Comparison of ENCODE assay signal across 11 mouse cellular contexts in genomic region chr17:47866037-47866436, GRCm38 (mm10). TPM values are rescaled to one million over a fixed set of nuclear protein-coding genes. Genes with fewer than 3 reads are reported as not detected.
DNase-seq lines count a peak whose midpoint lies in the region; ATAC-seq and TF ChIP-seq lines count a peak whose summit lies in the region.
"Had no signal": no experiment of that assay in that cellular context is flagged by ENCODE, and none has a peak within 500 bp of the region (broad histone marks: within the 10 kb centered on the region; RNA-seq: fewer than 3 reads in every experiment).

No protein-coding gene starts in this region.

- no peaks in the 10 kb centered on the region for H3K9me3 ChIP-seq in hindbrain, postnatal 0 days (ENCODE audit: low read length)
- no peaks in the 10 kb centered on the region for H3K9me3 ChIP-seq in hindbrain, embryonic 14.5 days (ENCODE audit: control insufficient read depth, low read length)
- no peaks in the 10 kb centered on the region for H3K9me3 ChIP-seq in ES-Bruce4 (replicated peaks; ENCODE audit: control insufficient read depth, insufficient read depth, low read length, poor library complexity, severe bottlenecking)
- H3K9me3 ChIP-seq: limb, embryonic 13.5 days had no signal

- 0 out of 2 replicates have a peak, but pooled peaks have one; percentile 7 for TF ChIP-seq EP300 in ES-Bruce4 (IDR thresholded peaks at IDR 0.05; ENCODE audit: insufficient read depth, low read depth, low read length)

- H3K4me3 ChIP-seq in hindbrain, postnatal 0 days (ENCODE audit: low read length): no peak overlapping the region
- H3K4me3 ChIP-seq in hindbrain, embryonic 14.5 days (replicated peaks; ENCODE audit: low read length): no peak overlapping the region
- no peak overlapping the region for H3K4me3 ChIP-seq in ES-Bruce4 (ENCODE audit: low read depth, low read length)
- H3K4me3 ChIP-seq in cortical plate, adult 2 months (ENCODE audit: insufficient read depth, low read length): no peak overlapping the region
- H3K4me3 ChIP-seq in layer of hippocampus, adult 2 months: no peak overlapping the region
- H3K4me3 ChIP-seq: limb, embryonic 13.5 days had no signal

- no peak for TF ChIP-seq POLR2A in ES-Bruce4 (IDR thresholded peaks at IDR 0.05; ENCODE audit: insufficient read depth, low read length)
- TF ChIP-seq POLR2A in cortical plate, adult 2 months (IDR thresholded peaks at IDR 0.05; ENCODE audit: extremely low read depth, insufficient read depth, low read length): 0 out of 2 replicates have a peak, but pooled peaks have one; percentile 20

- H3K4me1 ChIP-seq in hindbrain, postnatal 0 days (ENCODE audit: insufficient read depth, low read length): no peaks in the 10 kb centered on the region
- no peaks in the 10 kb centered on the region for H3K4me1 ChIP-seq in hindbrain, embryonic 14.5 days (replicated peaks; ENCODE audit: control insufficient read depth, insufficient read depth, low read length)
- peaks cover 3% of the 10 kb centered on the region for H3K4me1 ChIP-seq in ES-Bruce4 (ENCODE audit: control insufficient read depth, insufficient read depth, low read length)
- no peaks in the 10 kb centered on the region for H3K4me1 ChIP-seq in cortical plate, adult 2 months (ENCODE audit: control insufficient read depth, insufficient read depth, low read length)

- H3K27ac ChIP-seq in hindbrain, postnatal 0 days: no peak overlapping the region
- no peak overlapping the region for H3K27ac ChIP-seq in hindbrain, embryonic 14.5 days
- no peak overlapping the region for H3K27ac ChIP-seq in ES-Bruce4 (ENCODE audit: insufficient read depth, low read length)
- H3K27ac ChIP-seq in cortical plate, adult 2 months (ENCODE audit: insufficient read depth, low read length): no peak overlapping the region
- H3K27ac ChIP-seq in layer of hippocampus, adult 2 months: no peak overlapping the region
- H3K27ac ChIP-seq: limb, embryonic 13.5 days had no signal

- H3K36me3 ChIP-seq in hindbrain, postnatal 0 days (ENCODE audit: insufficient read depth, low read length): peaks cover 30% of the 10 kb centered on the region; the same call in 1 of the 2 replicates
- peaks cover 31% of the 10 kb centered on the region for H3K36me3 ChIP-seq in hindbrain, embryonic 14.5 days (replicated peaks; ENCODE audit: control insufficient read depth, insufficient read depth)
- peaks cover 4% of the 10 kb centered on the region for H3K36me3 ChIP-seq in ES-Bruce4 (ENCODE audit: control insufficient read depth, insufficient read depth, low read length, poor library complexity, severe bottlenecking)

- DNase-seq in hindbrain, postnatal 0 days (ENCODE audit: low spot score): peak; percentile 50
- no peak for DNase-seq in hindbrain, embryonic 14.5 days (ENCODE audit: low spot score)
- peak; percentile 66 for DNase-seq in R1 (ENCODE audit: low read depth, low spot score)
- DNase-seq in layer of hippocampus, adult 2 months (ENCODE audit: low spot score in 2 of 2): no peak
- DNase-seq in adrenal gland, adult (ENCODE audit: inconsistent age in 2 of 2, low spot score in 1 of 2): no peak
- DNase-seq: adrenal gland, postnatal 25 days; embryo, embryonic 11 days had no signal

- TF ChIP-seq CTCF in hindbrain, postnatal 0 days (IDR thresholded peaks at IDR 0.05; ENCODE audit: low read depth): no peak
- no peak for TF ChIP-seq CTCF in ES-Bruce4 (IDR thresholded peaks at IDR 0.05; ENCODE audit: low read depth, low read length)
- no peak for TF ChIP-seq CTCF in cortical plate, adult 2 months (IDR thresholded peaks at IDR 0.05; ENCODE audit: extremely low read depth, insufficient read depth, low read length)
- no peak for TF ChIP-seq CTCF in layer of hippocampus, adult 2 months (conservative IDR thresholded peaks at IDR 0.05)

- H3K27me3 ChIP-seq in hindbrain, postnatal 0 days (ENCODE audit: insufficient read depth, low read length): no peaks in the 10 kb centered on the region
- no peaks in the 10 kb centered on the region for H3K27me3 ChIP-seq in hindbrain, embryonic 14.5 days (ENCODE audit: control insufficient read depth, insufficient read depth, low read length)
- H3K27me3 ChIP-seq in ES-Bruce4 (ENCODE audit: control insufficient read depth, insufficient read depth, low read length, poor library complexity, severe bottlenecking): no peaks in the 10 kb centered on the region
- H3K27me3 ChIP-seq: limb, embryonic 13.5 days had no signal

- H3K9ac ChIP-seq in hindbrain, postnatal 0 days (replicated peaks; ENCODE audit: low read length): no peak overlapping the region
- no peak overlapping the region for H3K9ac ChIP-seq in hindbrain, embryonic 14.5 days
- no peak overlapping the region for H3K9ac ChIP-seq in ES-Bruce4 (ENCODE audit: low read depth, poor library complexity, severe bottlenecking)
- H3K9ac ChIP-seq: limb, embryonic 13.5 days had no signal

- ATAC-seq in hindbrain, postnatal 0 days: 0 out of 2 replicates have a peak, but pooled peaks have one; percentile 10
- no peak for ATAC-seq in hindbrain, embryonic 14.5 days (ENCODE audit: low FRiP score)

- no peak overlapping the region for H3K4me2 ChIP-seq in hindbrain, postnatal 0 days (ENCODE audit: low read depth, low read length)
- no peak overlapping the region for H3K4me2 ChIP-seq in hindbrain, embryonic 14.5 days (replicated peaks)
- H3K4me2 ChIP-seq: limb, embryonic 13.5 days had no signal

- 61% methylated on average over 10 of the region's 10 CpGs for WGBS in hindbrain, postnatal 0 days
- WGBS in hindbrain, embryonic 14.5 days: 53% methylated on average over 10 of the region's 10 CpGs

RNA-seq across cellular contexts. Expression of gene Mdfi, which starts 31.5 kb away (rescaled TPM):
- 14.7 and 38.7 TPM in 2 replicates for total RNA-seq in hindbrain, postnatal 0 days (2014; rRNA removed)
- 2.6 TPM in 2 replicates for polyA plus RNA-seq in hindbrain, postnatal 0 days (2015; fragmentation: Nextera tagmentation; extraction: Ambion mirVana)
- 7.5 and 7.7 TPM in 2 replicates for polyA plus RNA-seq in hindbrain, embryonic 14.5 days (2014; fragmentation: Nextera tagmentation; extraction: Ambion mirVana)
- 22.3 and 27.9 TPM in 2 replicates for polyA plus RNA-seq in ES-Bruce4 (2011; ENCODE audit: insufficient read depth, insufficient read length, low read depth, missing spikeins)
- 1.5 and 2.1 TPM in 2 replicates for polyA plus RNA-seq in cortical plate, adult 2 months (2012; rRNA removed)
- under 1 TPM; 0.49 to 0.83 TPM for total RNA-seq in layer of hippocampus, adult 2 months (2021)
- polyA plus RNA-seq: G1E had no signal

RNA-seq across cellular contexts. Expression of gene Foxp4, which starts 58.4 kb away (rescaled TPM):
- total RNA-seq in hindbrain, postnatal 0 days (2014; rRNA removed): 109 and 128 TPM in 2 replicates
- 29.3 and 31.3 TPM in 2 replicates for polyA plus RNA-seq in hindbrain, postnatal 0 days (2015; fragmentation: Nextera tagmentation; extraction: Ambion mirVana)
- 34.3 and 35.1 TPM in 2 replicates for polyA plus RNA-seq in hindbrain, embryonic 14.5 days (2014; fragmentation: Nextera tagmentation; extraction: Ambion mirVana)
- 44.2 and 52.3 TPM in 2 replicates for polyA plus RNA-seq in ES-Bruce4 (2011; ENCODE audit: insufficient read depth, insufficient read length, low read depth, missing spikeins)
- polyA plus RNA-seq in cortical plate, adult 2 months (2012; rRNA removed): 44.5 and 48.1 TPM in 2 replicates
- 10 to 100 TPM; 52.1 to 53.3 TPM for total RNA-seq in layer of hippocampus, adult 2 months (2021)

Comparison
In these comparisons a context has a peak if more than half of its experiments do, and no peak if none do; other contexts are left out.
1. DNase-seq: peak in hindbrain, postnatal 0 days (single experiment) and R1 (single experiment); none in hindbrain, embryonic 14.5 days (single experiment), layer of hippocampus, adult 2 months (0 of 2) and adrenal gland, adult (0 of 2).